Mouse (Mus musculus) neural tube, embryonic 15.5 days (tissue): ENCODE results near the gene Tk1. TPM values are rescaled to one million over a fixed set of nuclear protein-coding genes. Genes with fewer than 3 reads are reported as not detected.

Source experiments
- ATAC-seq: fragments of 200-750 bp; cut with Nextera tagmentation; 2 replicates; pipeline ENCODE4 v1.8.0; 2017; ENCODE audit warnings: mild to moderate bottlenecking, moderate TSS enrichment, moderate library complexity; ENCODE audit not compliant: low FRiP score
- H3K27ac ChIP-seq: fragments of 300-500 bp; sonication (generic); replicated peaks from 2 replicates; pipeline ENCODE4 v1.5.1; 2015; ENCODE audit warnings: mild to moderate bottlenecking, inconsistent platforms
- H3K27me3 ChIP-seq: fragments of 300-500 bp; sonication (generic); replicated peaks from 2 replicates; pipeline ENCODE4 v1.6.1; 2015; ENCODE audit warnings: inconsistent platforms
- H3K36me3 ChIP-seq: fragments of 300-500 bp; sonication (generic); 2 replicates; pipeline ENCODE4 v1.6.1; 2015; ENCODE audit warnings: inconsistent platforms
- H3K4me1 ChIP-seq: fragments of 300-500 bp; sonication (generic); 2 replicates; pipeline ENCODE4 v1.6.1; 2015; ENCODE audit warnings: inconsistent platforms
- H3K4me2 ChIP-seq: fragments of 300-500 bp; sonication (generic); 2 replicates; pipeline ENCODE4 v1.6.1; 2015; ENCODE audit warnings: inconsistent platforms, mild to moderate bottlenecking, moderate library complexity
- H3K4me3 ChIP-seq: fragments of 300-500 bp; sonication (generic); replicated peaks from 2 replicates; pipeline ENCODE4 v1.5.1; 2015; ENCODE audit warnings: mild to moderate bottlenecking, inconsistent platforms
- H3K9ac ChIP-seq: fragments of 300-500 bp; sonication (generic); replicated peaks from 2 replicates; pipeline ENCODE4 v1.6.1; 2015; ENCODE audit warnings: mild to moderate bottlenecking, inconsistent platforms
- H3K9me3 ChIP-seq: fragments of 300-500 bp; sonication (generic); replicated peaks from 2 replicates; pipeline ENCODE4 v1.6.1; 2016; ENCODE audit warnings: inconsistent platforms
- WGBS: fragments of 180-500 bp; shearing (Covaris S2); methylation state at CpG from one replicate; pipeline ENCODE4 v1.1.7; 2015; ENCODE audit warnings: mixed read lengths; 5-methylcytosine and 5-hydroxymethylcytosine counted together
- polyA plus RNA-seq: library from polyadenylated mRNA; unstranded; fragments of >200 nt; fragmentation: Nextera tagmentation; extraction: Ambion mirVana; gene quantifications from 2 replicates; pipeline ENCODE4 v1.2.1, GENCODE M21; 2015

Tk1 gene
- polyA plus RNA-seq, 1 experiment from 2014 or later: 15.6 TPM

DNA sequence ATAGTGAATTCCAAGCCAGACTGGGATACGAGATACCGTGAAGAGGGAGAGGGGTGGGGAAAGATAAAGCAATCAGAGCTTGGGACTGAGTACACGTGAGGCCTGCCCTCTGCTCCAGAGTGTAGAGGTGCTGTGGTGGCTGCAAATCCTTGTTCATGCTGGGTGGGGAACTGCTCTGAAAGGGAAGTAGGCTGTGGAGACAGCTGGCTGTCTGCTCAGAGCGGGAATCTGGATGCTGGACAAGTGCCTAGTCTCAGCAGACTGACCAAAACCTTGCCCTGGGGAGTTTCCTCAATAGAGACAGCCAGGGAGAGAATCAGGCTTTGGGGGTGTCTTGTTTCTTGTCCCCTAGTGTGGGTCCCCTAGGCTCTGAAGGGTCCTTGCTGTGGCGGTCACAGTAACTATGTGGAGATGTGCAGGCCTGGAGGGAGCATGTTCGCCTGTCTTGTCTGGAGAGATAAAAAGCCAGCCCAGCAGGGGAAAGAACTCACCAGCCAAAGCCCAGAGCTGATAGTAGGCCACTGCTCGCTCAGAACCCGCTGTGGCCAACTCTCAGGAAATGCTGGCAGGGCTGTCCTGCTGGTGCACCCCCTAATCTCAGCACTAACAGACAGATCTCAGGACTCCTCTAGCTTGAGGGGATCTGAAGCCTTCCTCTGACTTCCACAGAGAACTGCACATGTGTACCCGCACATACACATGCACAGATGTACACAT lies 3.2 kb upstream of the Tk1 start:
- H3K36me3 ChIP-seq: no peaks in the 10 kb centered on the region
- H3K27me3 ChIP-seq: no peaks in the 10 kb centered on the region
- no peak overlapping the region for H3K9ac ChIP-seq
- H3K4me2 ChIP-seq: no peak overlapping the region
- H3K4me3 ChIP-seq: no peak overlapping the region
- peaks cover 60% of the 10 kb centered on the region for H3K4me1 ChIP-seq
- peak overlapping the region; percentile 64 for H3K27ac ChIP-seq
- ATAC-seq: no peak
- H3K9me3 ChIP-seq: no peaks in the 10 kb centered on the region
- WGBS: 62% methylated on average over 9 of the region's 9 CpGs

DNA sequence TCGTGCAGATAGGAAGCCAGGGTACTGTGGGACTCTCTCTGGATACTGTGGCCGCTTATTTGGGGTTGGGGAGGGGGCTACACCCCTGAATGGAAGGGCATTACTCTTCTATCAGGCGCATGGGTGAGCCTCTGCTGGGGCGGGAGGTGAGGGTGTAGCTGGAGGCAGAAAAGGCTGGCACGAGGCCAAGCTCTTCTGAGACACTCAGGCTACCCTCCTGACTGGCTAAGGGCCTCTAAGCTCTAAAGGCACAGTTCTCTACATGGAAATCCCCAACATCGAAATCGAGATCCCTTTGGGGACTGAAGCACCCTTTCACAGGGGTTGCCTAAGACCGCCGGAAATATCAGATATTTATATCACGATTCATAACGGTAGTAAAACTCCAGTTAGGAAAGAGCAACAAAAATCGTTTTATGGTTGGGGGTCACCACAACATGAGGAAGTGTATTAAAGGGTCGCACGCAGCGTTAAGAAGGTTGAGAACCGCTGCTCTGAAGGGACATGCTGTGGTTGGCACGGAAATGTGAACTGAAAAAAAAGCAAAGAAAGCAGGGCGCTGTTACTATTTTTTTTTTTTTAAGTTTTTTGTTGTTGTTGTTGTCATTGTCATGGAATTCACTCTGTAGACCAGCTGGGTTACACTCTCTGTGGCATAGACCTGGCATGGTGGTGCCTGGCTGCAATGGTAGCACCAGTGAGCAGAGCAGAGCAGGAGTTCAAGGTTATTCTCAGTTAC lies 2.4 kb upstream of the Tk1 start:
- Histone ChIP-seq H3K4me1 (peaks cover 64% of the 10 kb centered on the region), H3K36me3 (no peaks in the 10 kb centered on the region)
- 75% methylated on average over 18 of the region's 18 CpGs for WGBS

DNA sequence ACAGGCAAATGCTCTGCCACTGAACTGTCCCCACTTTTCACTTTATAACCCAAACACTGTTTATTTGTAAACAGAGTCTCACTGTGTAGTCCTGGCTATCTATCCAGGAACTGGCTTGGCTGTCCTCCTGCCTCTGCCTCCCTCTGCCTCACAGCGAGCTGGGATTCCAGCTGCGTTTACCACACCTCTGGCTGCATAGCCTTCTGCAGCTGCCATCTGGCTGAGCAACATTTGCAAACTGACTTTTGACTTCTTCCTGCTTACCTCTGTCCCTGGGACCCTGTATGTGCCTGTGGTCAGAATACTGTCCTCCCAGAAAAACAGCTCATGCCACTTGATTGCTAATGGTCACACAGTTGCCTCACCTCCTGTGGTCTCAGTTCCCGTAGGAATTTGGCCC lies 1.5 kb upstream of the Tk1 start:
- no peak overlapping the region for H3K4me3 ChIP-seq
- H3K4me2 ChIP-seq: no peak overlapping the region
- WGBS: 64% methylated on average over 3 of the region's 3 CpGs
- no peak for ATAC-seq
- no peaks in the 10 kb centered on the region for H3K36me3 ChIP-seq
- H3K9ac ChIP-seq: no peak overlapping the region
- peaks cover 68% of the 10 kb centered on the region for H3K4me1 ChIP-seq
- no peaks in the 10 kb centered on the region for H3K9me3 ChIP-seq
- no peak overlapping the region for H3K27ac ChIP-seq
- H3K27me3 ChIP-seq: no peaks in the 10 kb centered on the region

More for the DNA sequence above, 2.4 kb upstream of the Tk1 start:
- Histone ChIP-seq H3K27me3 (no peaks in the 10 kb centered on the region), H3K27ac (peak overlapping the region; percentile 64), H3K9me3 (no peaks in the 10 kb centered on the region), H3K4me3 (no peak overlapping the region), H3K4me2 (no peak overlapping the region), H3K9ac (no peak overlapping the region)
- no peak for ATAC-seq

DNA sequence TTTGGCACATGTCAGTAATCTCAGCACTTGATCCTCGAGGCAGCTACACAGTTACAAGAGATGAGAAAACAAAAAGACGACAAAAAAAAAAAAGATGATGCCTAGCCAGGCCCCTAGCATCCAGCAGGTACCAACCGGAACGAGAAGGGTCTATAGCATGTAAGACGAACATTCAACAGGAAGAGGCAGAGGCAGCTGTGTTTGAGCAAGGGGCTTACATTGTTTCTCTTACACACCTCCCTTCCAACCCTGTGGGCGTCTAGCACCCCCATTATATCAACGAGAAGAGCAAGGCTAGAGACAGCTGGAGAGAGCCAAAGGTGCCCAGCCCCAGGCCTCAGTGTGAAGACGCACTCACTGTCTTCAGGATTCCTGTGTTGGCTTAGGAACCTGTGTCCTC lies 1.0 kb upstream of the Tk1 start:
- 75% methylated on average over 8 of the region's 8 CpGs for WGBS
- H3K36me3 ChIP-seq: no peaks in the 10 kb centered on the region
- H3K27ac ChIP-seq: no peak overlapping the region
- no peak overlapping the region for H3K4me2 ChIP-seq
- peaks cover 63% of the 10 kb centered on the region for H3K4me1 ChIP-seq
- no peaks in the 10 kb centered on the region for H3K27me3 ChIP-seq
- no peak overlapping the region for H3K4me3 ChIP-seq
- no peaks in the 10 kb centered on the region for H3K9me3 ChIP-seq
- H3K9ac ChIP-seq: no peak overlapping the region
- ATAC-seq: no peak

DNA sequence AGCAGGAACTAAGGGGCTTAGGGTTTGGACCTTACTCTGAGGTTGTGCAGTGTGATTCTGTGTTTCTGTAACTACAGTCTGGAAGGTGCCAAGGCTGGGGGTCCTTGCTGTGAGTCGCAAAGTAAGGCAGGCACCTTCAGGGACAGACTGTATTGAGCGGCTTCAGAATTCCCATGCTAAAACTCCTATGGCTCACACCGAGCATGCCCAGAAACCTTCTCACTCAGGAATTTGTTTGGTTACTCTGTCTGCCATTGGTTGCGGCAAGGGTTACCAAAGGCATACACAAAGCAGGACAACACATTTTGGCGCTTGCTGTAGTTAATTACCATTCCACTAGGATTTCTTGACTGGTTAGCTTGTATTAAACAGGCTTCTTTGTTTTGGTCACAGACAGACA lies 272 bp upstream of the Tk1 start:
- Histone ChIP-seq H3K27ac (peak overlapping the region; percentile 71), H3K4me1 (peaks cover 61% of the 10 kb centered on the region), H3K4me2 (peak overlapping the region; percentile 91), H3K36me3 (no peaks in the 10 kb centered on the region), H3K9ac (peak overlapping the region; percentile 58), H3K9me3 (no peaks in the 10 kb centered on the region), H3K27me3 (no peaks in the 10 kb centered on the region), H3K4me3 (peak overlapping the region; percentile 45)
- WGBS: 12% methylated on average over 5 of the region's 5 CpGs
- 0 out of 2 replicates have a peak, but pooled peaks have one; percentile 30 for ATAC-seq

DNA sequence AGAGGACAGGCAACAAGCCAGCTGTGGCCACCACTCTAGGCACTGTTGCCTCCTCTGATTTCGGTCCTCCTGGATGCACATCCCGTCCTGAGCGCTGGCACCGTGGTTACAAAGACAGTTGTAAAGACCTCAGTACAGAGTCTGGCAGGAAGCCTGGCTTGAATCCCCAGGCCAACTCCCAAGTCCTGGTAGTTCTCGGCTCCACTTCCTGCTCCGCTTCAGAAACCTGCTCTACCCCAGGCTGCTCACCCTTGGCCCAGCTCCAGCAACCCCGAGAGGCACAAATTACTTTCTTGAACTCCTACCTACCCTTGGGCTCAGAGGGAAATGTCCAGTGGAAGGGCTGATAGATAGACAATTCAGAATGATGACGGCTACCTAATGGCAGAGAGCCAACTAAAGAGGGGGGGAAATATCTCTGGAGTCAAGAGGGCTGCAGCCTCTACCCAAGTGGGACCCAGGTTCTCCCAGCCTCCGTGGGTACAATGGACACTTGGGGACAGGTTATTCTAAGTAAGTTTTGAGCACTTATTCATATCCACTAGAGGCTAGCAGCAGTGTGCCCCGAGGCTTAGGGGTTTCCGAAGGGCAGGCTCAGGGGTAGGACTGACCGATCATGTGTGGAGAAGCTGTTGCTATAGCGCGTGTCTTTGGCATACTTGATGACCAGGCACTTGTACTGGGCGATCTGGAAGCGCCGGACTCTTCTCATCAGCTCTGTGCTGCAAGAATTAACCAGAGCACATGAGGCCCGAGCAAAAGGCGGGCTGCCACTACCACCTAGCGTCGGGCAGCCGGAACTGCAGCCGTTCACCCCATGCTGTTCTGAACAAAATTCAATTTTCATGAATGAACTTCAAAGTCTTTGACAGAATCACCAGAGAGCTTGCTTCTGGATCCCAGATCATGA lies 1.6 kb downstream of the Tk1 start:
- Histone ChIP-seq H3K4me2 (peak overlapping the region; percentile 91), H3K36me3 (no peaks in the 10 kb centered on the region), H3K9ac (no peak overlapping the region), H3K4me1 (peaks cover 55% of the 10 kb centered on the region), H3K27ac (0 out of 2 replicates have a peak overlapping the region, but pooled peaks have one; percentile 10), H3K4me3 (peak overlapping the region; percentile 45), H3K9me3 (no peaks in the 10 kb centered on the region), H3K27me3 (no peaks in the 10 kb centered on the region)
- 20% methylated on average over 23 of the region's 23 CpGs for WGBS
- ATAC-seq: peak; percentile 72; the same call in 1 of the 2 replicates

DNA sequence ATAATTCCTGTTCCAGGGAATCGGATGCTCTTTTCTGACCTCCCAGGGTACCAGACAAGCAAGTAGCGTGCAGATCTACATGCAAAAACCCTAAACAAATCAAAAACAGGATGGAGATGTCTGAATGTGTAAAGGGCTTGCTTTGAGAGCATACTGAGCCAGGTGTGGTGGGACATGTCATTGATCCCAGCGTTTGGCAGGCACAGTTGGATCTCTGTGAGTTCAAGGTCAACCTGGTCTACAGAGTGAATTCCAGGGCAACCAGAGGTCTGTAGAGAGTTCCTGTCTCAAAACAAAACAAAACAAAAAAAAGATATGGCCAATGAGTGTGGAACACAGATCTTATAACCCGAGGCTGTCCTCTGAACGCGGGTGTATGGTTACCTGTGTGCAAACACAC lies 2.5 kb downstream of the Tk1 start:
- H3K27ac ChIP-seq: no peak overlapping the region
- H3K4me3 ChIP-seq: no peak overlapping the region
- no peaks in the 10 kb centered on the region for H3K36me3 ChIP-seq
- 95% methylated on average over 6 of the region's 6 CpGs for WGBS
- no peaks in the 10 kb centered on the region for H3K9me3 ChIP-seq
- H3K4me2 ChIP-seq: no peak overlapping the region
- no peak overlapping the region for H3K9ac ChIP-seq
- H3K27me3 ChIP-seq: no peaks in the 10 kb centered on the region
- ATAC-seq: no peak
- peaks cover 49% of the 10 kb centered on the region for H3K4me1 ChIP-seq

DNA sequence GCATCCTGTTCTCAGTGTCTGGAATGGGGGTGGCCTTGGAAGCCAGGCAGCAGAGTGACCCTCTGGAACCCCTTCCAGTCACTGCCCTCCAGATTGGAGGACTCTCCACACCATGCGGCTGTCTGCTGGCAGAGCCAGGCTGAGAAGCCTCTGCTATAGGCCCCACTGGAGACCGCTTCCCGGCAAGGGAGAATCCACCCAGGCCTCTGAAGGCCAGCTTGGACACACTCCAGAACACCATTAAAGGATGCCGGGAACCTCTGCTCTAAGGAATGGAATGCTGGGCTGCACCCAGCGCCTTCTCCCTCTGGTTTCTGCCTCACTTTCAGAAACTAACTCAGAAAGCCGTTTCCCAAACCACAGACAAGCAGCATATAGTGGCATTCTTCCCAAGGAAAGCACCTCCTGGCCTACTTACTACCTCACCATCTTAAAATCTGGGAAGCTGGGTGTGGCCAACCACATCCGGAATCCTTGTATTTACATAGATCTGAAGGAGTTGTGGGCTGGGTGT lies 3.1 kb downstream of the Tk1 start:
- Histone ChIP-seq H3K4me3 (no peak overlapping the region), H3K36me3 (no peaks in the 10 kb centered on the region), H3K27me3 (no peaks in the 10 kb centered on the region), H3K9me3 (no peaks in the 10 kb centered on the region), H3K4me1 (peaks cover 45% of the 10 kb centered on the region), H3K27ac (no peak overlapping the region), H3K9ac (no peak overlapping the region), H3K4me2 (no peak overlapping the region)
- WGBS: 76% methylated on average over 7 of the region's 7 CpGs
- ATAC-seq: no peak

DNA sequence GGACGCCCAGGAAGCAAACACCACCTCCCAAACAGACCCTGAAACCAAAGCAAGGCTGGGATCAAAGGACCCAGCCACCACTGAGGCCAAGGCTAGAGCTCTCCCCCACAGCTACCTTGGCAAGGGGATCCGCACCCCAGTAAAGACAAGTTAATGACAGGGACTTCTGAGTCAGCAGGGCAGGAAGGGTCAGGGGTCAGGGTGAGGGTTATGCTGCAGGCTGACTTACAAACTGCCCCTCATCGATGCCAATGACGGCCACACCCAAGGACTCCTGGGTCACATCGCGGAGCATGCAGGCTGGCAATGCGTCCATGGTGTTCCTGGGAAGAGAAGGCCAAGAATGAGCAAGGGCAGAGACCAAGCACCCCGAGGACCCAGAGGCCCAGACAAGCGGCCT lies 4.0 kb downstream of the Tk1 start:
- Histone ChIP-seq H3K27ac (no peak overlapping the region), H3K9me3 (no peaks in the 10 kb centered on the region), H3K4me2 (no peak overlapping the region), H3K27me3 (no peaks in the 10 kb centered on the region), H3K4me3 (no peak overlapping the region), H3K9ac (no peak overlapping the region), H3K4me1 (peaks cover 39% of the 10 kb centered on the region), H3K36me3 (no peaks in the 10 kb centered on the region)
- 93% methylated on average over 9 of the region's 9 CpGs for WGBS
- ATAC-seq: no peak

DNA sequence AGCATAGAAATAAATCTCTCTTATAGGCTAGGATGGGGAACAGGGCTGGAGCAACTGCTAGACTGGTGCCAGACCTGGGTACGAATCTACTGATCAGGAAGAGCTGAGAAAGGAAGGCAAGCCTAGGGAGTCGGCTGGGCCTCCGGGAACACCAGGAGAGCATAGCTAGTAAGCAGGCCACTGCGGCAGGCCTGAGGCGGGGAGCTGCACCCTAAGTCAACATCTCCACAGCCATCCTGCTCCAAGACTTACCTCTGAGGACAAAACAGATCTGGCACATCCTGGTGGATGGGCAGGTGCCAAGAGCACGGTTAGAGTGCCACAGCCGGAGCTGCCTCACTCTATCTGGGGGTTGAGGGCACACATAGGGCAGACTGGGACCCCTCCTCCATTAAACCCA lies 5.7 kb downstream of the Tk1 start:
- no peak overlapping the region for H3K4me3 ChIP-seq
- no peak overlapping the region for H3K27ac ChIP-seq
- no peaks in the 10 kb centered on the region for H3K9me3 ChIP-seq
- WGBS: 96% methylated on average over 7 of the region's 7 CpGs
- H3K9ac ChIP-seq: no peak overlapping the region
- no peak for ATAC-seq
- H3K4me1 ChIP-seq: peaks cover 22% of the 10 kb centered on the region
- no peak overlapping the region for H3K4me2 ChIP-seq
- H3K36me3 ChIP-seq: no peaks in the 10 kb centered on the region
- no peaks in the 10 kb centered on the region for H3K27me3 ChIP-seq

DNA sequence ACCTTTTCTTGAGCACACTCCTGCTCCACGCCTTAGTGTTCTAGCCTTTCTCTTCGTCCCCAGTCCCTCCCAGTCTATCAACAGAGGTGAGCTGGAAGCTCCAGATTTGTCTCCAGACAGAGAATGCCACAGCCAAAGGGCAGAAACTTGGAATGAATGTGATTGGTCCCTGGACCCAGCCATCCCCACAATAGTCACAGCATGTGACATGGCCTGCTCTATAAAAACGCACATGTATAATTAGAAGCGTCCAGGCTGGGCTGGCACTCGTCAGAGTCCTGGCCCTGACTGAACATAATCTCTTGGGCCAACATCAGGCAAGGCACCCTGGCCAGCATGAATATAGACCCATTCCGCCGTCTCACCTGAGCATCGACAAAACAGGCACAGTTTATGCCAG lies 6.8 kb downstream of the Tk1 start:
- no peak overlapping the region for H3K27ac ChIP-seq
- no peaks in the 10 kb centered on the region for H3K27me3 ChIP-seq
- H3K9ac ChIP-seq: no peak overlapping the region
- H3K4me1 ChIP-seq: peaks cover 12% of the 10 kb centered on the region
- no peak overlapping the region for H3K4me3 ChIP-seq
- H3K9me3 ChIP-seq: no peaks in the 10 kb centered on the region
- no peaks in the 10 kb centered on the region for H3K36me3 ChIP-seq
- H3K4me2 ChIP-seq: no peak overlapping the region
- no peak for ATAC-seq
- WGBS: 52% methylated on average over 8 of the region's 8 CpGs
